Mouse (Mus musculus) MEL (cell line): ENCODE measurements around the gene Nrl. TPM values are rescaled to one million over a fixed set of nuclear protein-coding genes. Genes with fewer than 3 reads are reported as not detected.

Experiments used
- DNase-seq: peaks from one replicate; pipeline ENCODE4 v3.0.0; 2011; ENCODE audit warnings: low read depth, low spot score
- H3K27ac ChIP-seq: 2 replicates; pipeline ENCODE4 v1.5.1; 2012; ENCODE audit warnings: low read depth, mild to moderate bottlenecking, control low read depth, low read length, moderate library complexity; ENCODE audit not compliant: control insufficient read depth
- H3K27me3 ChIP-seq, 2 experiments: fragments of 150-350 bp in 1 of 2; sonication (generic) in 1 of 2; 2 replicates each; pipeline ENCODE4 v1.6.1; 2012; ENCODE audit warnings: low read length in 2 of 2, mild to moderate bottlenecking in 2 of 2, improper control_type of control experiment in 1 of 2, moderate library complexity in 1 of 2; ENCODE audit not compliant: insufficient read depth in 2 of 2, control insufficient read depth in 1 of 2
- H3K36me3 ChIP-seq, 2 experiments: 2 replicates each; pipeline ENCODE4 v1.6.1; 2012 to 2014; ENCODE audit warnings: low read length in 2 of 2, improper control_type of control experiment in 1 of 2, inconsistent platforms in 1 of 2, mild to moderate bottlenecking in 1 of 2; ENCODE audit not compliant: insufficient read depth in 2 of 2, control insufficient read depth in 1 of 2
- H3K4me1 ChIP-seq, 2 experiments: fragments of 150-350 bp in 1 of 2; sonication (generic) in 1 of 2; 2 replicates each; pipeline ENCODE4 v1.6.1; 2012; ENCODE audit warnings: low read length in 2 of 2, improper control_type of control experiment in 1 of 2, mild to moderate bottlenecking in 1 of 2; ENCODE audit not compliant: insufficient read depth in 2 of 2, control insufficient read depth in 1 of 2
- H3K4me3 ChIP-seq, 2 experiments: fragments of 150-350 bp in 1 of 2; sonication (generic) in 1 of 2; 2 replicates each; pipeline ENCODE4 v1.5.1; 2012; ENCODE audit warnings: low read depth in 2 of 2, low read length in 2 of 2, mild to moderate bottlenecking in 2 of 2, moderate library complexity in 2 of 2, control low read depth in 1 of 2, improper control_type of control experiment in 1 of 2; ENCODE audit not compliant: control insufficient read depth in 1 of 2, insufficient read depth in 1 of 2
- H3K79me2 ChIP-seq: 2 replicates; pipeline ENCODE4 v1.6.1; 2012; ENCODE audit warnings: mild to moderate bottlenecking, low read length, moderate library complexity; ENCODE audit not compliant: control insufficient read depth, poor library complexity, insufficient read depth
- H3K9ac ChIP-seq: 2 replicates; pipeline ENCODE4 v1.6.1; 2012; ENCODE audit warnings: low read depth, mild to moderate bottlenecking, control low read depth, low read length, moderate library complexity; ENCODE audit not compliant: control insufficient read depth, poor library complexity, severe bottlenecking
- H3K9me3 ChIP-seq: fragments of 150-350 bp; sonication (generic); replicated peaks from 2 replicates; pipeline ENCODE4 v1.6.1; 2012; ENCODE audit warnings: mild to moderate bottlenecking, low read length, improper control_type of control experiment, moderate library complexity; ENCODE audit not compliant: insufficient read depth
- CTCF ChIP-seq, 3 experiments: IDR thresholded peaks in 2 of 3; conservative IDR thresholded peaks in 1 of 3; 2 replicates each; pipeline ENCODE4 v1.5.1; 2011 to 2012; ENCODE audit warnings: low read length in 3 of 3, low read depth in 2 of 3, mild to moderate bottlenecking in 2 of 3, improper control_type of control experiment in 1 of 3, inconsistent platforms in 1 of 3, mixed read lengths in 1 of 3, moderate library complexity in 1 of 3; ENCODE audit not compliant: control insufficient read depth in 1 of 3, insufficient read depth in 1 of 3, poor library complexity in 1 of 3, severe bottlenecking in 1 of 3
- E2F4 ChIP-seq: IDR thresholded peaks from 2 replicates; pipeline ENCODE4 v1.6.1; 2011; ENCODE audit warnings: low read depth, low read length, improper control_type of control experiment, borderline replicate concordance
- EP300 ChIP-seq, 2 experiments: IDR thresholded peaks; 2 replicates each; pipeline ENCODE4 v1.6.1; 2011; ENCODE audit warnings: improper control_type of control experiment in 2 of 2, low read length in 2 of 2, low read depth in 1 of 2, mild to moderate bottlenecking in 1 of 2
- ETS1 ChIP-seq: IDR thresholded peaks from 2 replicates; pipeline ENCODE4 v1.6.1; 2012; ENCODE audit warnings: low read depth, mild to moderate bottlenecking, inconsistent platforms, low read length, improper control_type of control experiment, moderate library complexity
- HCFC1 ChIP-seq: IDR thresholded peaks from 2 replicates; pipeline ENCODE4 v1.6.1; 2012; ENCODE audit warnings: low read depth, mild to moderate bottlenecking, inconsistent platforms, low read length, improper control_type of control experiment, moderate library complexity
- MAX ChIP-seq: IDR thresholded peaks from 2 replicates; pipeline ENCODE4 v1.6.1; 2011; ENCODE audit warnings: low read length, improper control_type of control experiment
- MAZ ChIP-seq: IDR thresholded peaks from 2 replicates; pipeline ENCODE4 v1.6.1; 2012; ENCODE audit warnings: low read depth, mild to moderate bottlenecking, inconsistent platforms, low read length, improper control_type of control experiment
- MYB ChIP-seq: IDR thresholded peaks from 2 replicates; pipeline ENCODE4 v1.6.1; 2011; ENCODE audit warnings: mild to moderate bottlenecking, low read depth, low read length, improper control_type of control experiment
- POLR2A ChIP-seq, 2 experiments: IDR thresholded peaks; 2 replicates each; pipeline ENCODE4 v1.6.1; 2011 to 2012; ENCODE audit warnings: low read length in 2 of 2, mild to moderate bottlenecking in 2 of 2, control low read depth in 1 of 2, improper control_type of control experiment in 1 of 2, low read depth in 1 of 2, moderate library complexity in 1 of 2; ENCODE audit not compliant: control insufficient read depth in 1 of 2, insufficient read depth in 1 of 2, poor library complexity in 1 of 2
- POLR2AphosphoS5 ChIP-seq: IDR thresholded peaks from 2 replicates; pipeline ENCODE4 v1.6.1; 2012; ENCODE audit warnings: low read depth, borderline replicate concordance, mild to moderate bottlenecking, inconsistent platforms, low read length, moderate library complexity, mixed read lengths
- RCOR1 ChIP-seq: IDR thresholded peaks from 2 replicates; pipeline ENCODE4 v1.6.1; 2012; ENCODE audit warnings: low read depth, mild to moderate bottlenecking, inconsistent platforms, low read length, improper control_type of control experiment
- SIN3A ChIP-seq: IDR thresholded peaks from 2 replicates; pipeline ENCODE4 v1.6.1; 2012; ENCODE audit warnings: low read length, improper control_type of control experiment, inconsistent platforms
- TBP ChIP-seq: IDR thresholded peaks from 2 replicates; pipeline ENCODE4 v1.8.0; 2011; ENCODE audit warnings: low read depth, low read length, improper control_type of control experiment
- TCF12 ChIP-seq: IDR thresholded peaks from 2 replicates; pipeline ENCODE4 v1.6.1; 2014; ENCODE audit warnings: low read depth, mild to moderate bottlenecking, inconsistent platforms, low read length, improper control_type of control experiment, moderate library complexity
- USF1 ChIP-seq: IDR thresholded peaks from 2 replicates; pipeline ENCODE4 v1.6.1; 2014; ENCODE audit warnings: low read depth, mild to moderate bottlenecking, inconsistent platforms, low read length, improper control_type of control experiment, moderate library complexity
- USF2 ChIP-seq, 2 experiments: IDR thresholded peaks; 2 replicates each; pipeline ENCODE4 v1.6.1; 2011 to 2012; ENCODE audit warnings: improper control_type of control experiment in 2 of 2, low read length in 2 of 2, borderline replicate concordance in 1 of 2, inconsistent platforms in 1 of 2, low read depth in 1 of 2, mild to moderate bottlenecking in 1 of 2; ENCODE audit not compliant: insufficient read depth in 1 of 2
- ZKSCAN1 ChIP-seq: IDR thresholded peaks from 2 replicates; pipeline ENCODE4 v1.6.1; 2012; ENCODE audit warnings: low read depth, mild to moderate bottlenecking, inconsistent platforms, low read length, improper control_type of control experiment, moderate library complexity
- polyA plus RNA-seq, 2 experiments: library from polyadenylated mRNA; stranded (reverse) in 1 of 2; unstranded in 1 of 2; fragments of >175 nt in 1 of 2; fragments of >200 nt in 1 of 2; gene quantifications; 2 replicates each; pipeline versions ENCODE4 v1.2.1 to v1.2.4; 2012; ENCODE audit warnings: low replicate concordance in 2 of 2, low read depth in 1 of 2; ENCODE audit not compliant: insufficient read length in 2 of 2, insufficient read depth in 1 of 2, missing spikeins in 1 of 2
- total RNA-seq: library from RNA; depleted of rRNA; stranded (reverse); fragments of 300-350 nt; gene quantifications from 2 replicates; pipeline ENCODE4 v1.2.3, GENCODE M21; 2012; rRNA removed

Nrl gene
- total RNA-seq (not detected in 2 replicates), polyA plus RNA-seq (not detected)

GRCm38 (mm10) chr14:55524785-55525184 lies at the start of gene Nrl:
Nrl (minus strand) TSS chr14:55524981.
- no peaks in the 10 kb centered on the region for H3K9me3 ChIP-seq

GRCm38 (mm10) chr14:55571760-55572159 lies 47.0 kb upstream of the Nrl start:
- Histone ChIP-seq H3K27me3 (no peaks in the 10 kb centered on the region), H3K4me1 (peaks cover 5 to 8% of the 10 kb centered on the region in 2 experiments), H3K79me2 (no peaks in the 10 kb centered on the region), H3K36me3 (peaks cover 0 to 3% of the 10 kb centered on the region in 2 experiments; a peak in 2 of 4 replicates), H3K27ac (no peak overlapping the region), H3K4me3 (no peak overlapping the region), H3K9ac (no peak overlapping the region), H3K9me3 (no peaks in the 10 kb centered on the region)
- TF ChIP-seq USF1 (no peak), TBP (no peak), ZKSCAN1 (no peak), RCOR1 (no peak), CTCF (IDR thresholded peaks at IDR 0.05 in 2 of 3, conservative IDR thresholded peaks at IDR 0.05 in 1 of 3; ENCODE audit: control insufficient read depth in 1 of 3, insufficient read depth in 1 of 3, low read depth in 2 of 3, low read length in 3 of 3, poor library complexity in 1 of 3, severe bottlenecking in 1 of 3) (no peak), EP300 (IDR thresholded peaks at IDR 0.05; ENCODE audit: low read depth in 1 of 2, low read length in 2 of 2) (no peak), USF2 (IDR thresholded peaks at IDR 0.05; ENCODE audit: borderline replicate concordance in 1 of 2, insufficient read depth in 1 of 2, low read depth in 1 of 2, low read length in 2 of 2) (no peak), MYB (no peak), POLR2A (IDR thresholded peaks at IDR 0.05; ENCODE audit: control insufficient read depth in 1 of 2, insufficient read depth in 1 of 2, low read depth in 1 of 2, low read length in 2 of 2, poor library complexity in 1 of 2) (no peak), ETS1 (no peak), HCFC1 (no peak), MAX (no peak), TCF12 (no peak), SIN3A (no peak), POLR2AphosphoS5 (no peak), E2F4 (no peak), MAZ (no peak)
- no peak for DNase-seq

More at GRCm38 (mm10) chr14:55524785-55525184, at the start of gene Nrl:
- Histone ChIP-seq H3K9ac (no peak within 1 kb of the TSS), H3K4me1 (no peaks in the 10 kb centered on the region), H3K79me2 (no peaks in the 10 kb centered on the region), H3K27ac (no peak within 1 kb of the TSS), H3K27me3 (peaks cover 13 to 22% of the 10 kb centered on the region in 2 experiments), H3K36me3 (no peaks in the 10 kb centered on the region), H3K4me3 (no peak within 1 kb of the TSS)
- DNase-seq = no peak
- TF ChIP-seq USF2 (IDR thresholded peaks at IDR 0.05; ENCODE audit: borderline replicate concordance in 1 of 2, insufficient read depth in 1 of 2, low read depth in 1 of 2, low read length in 2 of 2) (no peak), HCFC1 (no peak)
